Mouse (Mus musculus) spleen, adult 2 months (tissue): ENCODE measurements around the gene Lpin1.

ENCODE experiments used
- CTCF ChIP-seq: fragments of 200-500 bp; IDR thresholded peaks from 2 replicates; pipeline ENCODE4 v1.5.1; 2011; ENCODE audit warnings: mild to moderate bottlenecking, inconsistent platforms; ENCODE audit not compliant: insufficient read depth, insufficient read length, insufficient replicate concordance; ENCODE audit errors: extremely low read depth
- POLR2A ChIP-seq: fragments of 200-500 bp; IDR thresholded peaks from 2 replicates; pipeline ENCODE4 v1.6.1; 2011; ENCODE audit warnings: low read depth, low read length, inconsistent platforms

DNA sequence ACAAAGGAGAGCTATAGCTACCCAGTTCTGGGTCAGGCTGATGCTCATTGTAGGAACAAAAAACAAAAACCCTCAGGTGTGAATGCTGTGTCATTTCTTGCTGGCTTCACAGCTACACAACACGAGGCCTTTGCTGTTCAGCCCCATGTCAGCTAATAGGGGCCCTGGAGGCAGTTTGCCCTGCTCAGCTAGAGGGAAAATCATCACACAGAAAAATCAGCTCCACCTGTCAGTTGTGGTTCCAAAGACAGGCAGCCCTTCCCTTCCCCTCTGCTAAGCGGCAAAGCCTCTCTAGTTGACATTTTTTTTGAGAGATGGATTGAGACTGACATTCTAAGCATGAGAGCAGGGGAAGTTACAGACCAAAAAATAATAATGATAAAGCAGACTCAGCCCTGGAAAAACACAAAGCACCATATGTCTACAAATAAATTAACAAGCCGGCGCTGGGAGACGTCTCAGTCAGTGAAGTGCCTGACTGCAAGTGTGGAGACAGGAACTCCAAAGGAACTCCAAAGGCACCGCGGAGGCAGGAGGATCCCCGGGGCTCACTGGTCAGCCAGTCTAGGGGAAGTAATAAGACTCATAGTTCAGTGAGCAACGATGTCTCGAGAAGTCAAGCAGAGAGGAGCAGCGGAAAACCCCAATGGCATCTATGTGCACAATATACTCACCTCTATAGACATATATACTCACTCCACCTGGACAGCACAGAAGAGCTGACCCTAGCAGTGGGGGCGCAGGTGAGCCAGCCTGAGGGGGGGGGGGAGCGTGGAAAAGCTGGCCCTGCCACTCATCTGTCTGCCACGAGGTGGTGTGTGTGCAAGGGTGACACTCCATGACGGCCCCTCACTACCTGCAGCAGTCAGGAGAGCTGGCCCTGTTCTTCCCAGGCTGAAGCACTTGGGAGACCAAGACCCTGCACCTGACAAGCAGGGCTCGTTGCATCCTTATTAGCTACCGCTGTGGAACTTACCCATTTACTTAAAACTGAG, 103.7 kb downstream of the Lpin1 start:
- TF ChIP-seq CTCF, result peak; percentile 14; the same call in 1 of the 2 replicates
- TF ChIP-seq POLR2A, result no peak
